Mouse (Mus musculus): ENCODE results near the gene Nudc.

DNA sequence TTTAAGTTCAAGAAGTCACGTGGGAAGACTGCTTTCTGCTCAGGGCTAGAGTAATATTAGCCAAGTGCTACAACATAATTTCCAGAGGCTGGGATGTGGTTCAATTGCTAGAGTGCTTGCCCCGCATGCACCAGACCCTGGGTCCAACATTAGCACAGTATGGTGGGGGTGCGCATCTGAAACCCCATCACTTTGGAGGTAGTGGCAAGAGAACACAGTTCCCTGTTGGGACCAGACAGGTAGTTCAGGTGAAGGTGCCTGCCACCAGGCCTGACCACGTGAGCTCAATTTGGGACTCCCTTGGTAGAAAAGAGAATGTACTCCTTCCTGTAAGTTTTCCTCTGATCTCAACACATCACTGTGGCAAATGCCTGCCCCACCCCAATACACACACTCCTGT, 50.9 kb downstream of the Nudc start:
- TF ChIP-seq CTCF (IDR thresholded peaks at IDR 0.05; ENCODE audit: borderline replicate concordance, extremely low read depth, insufficient read depth, insufficient read length), result no peak
- no peak for TF ChIP-seq POLR2A (IDR thresholded peaks at IDR 0.05; ENCODE audit: borderline replicate concordance, extremely low read depth, insufficient read depth, insufficient read length, poor library complexity, severe bottlenecking)
